Mouse (Mus musculus): ENCODE measurements around the gene Rpp21.

Rpp21 gene

GRCm38 (mm10) chr17:36257969-36258368 is at the start of gene Rpp21:
Gene Rpp21, minus strand, starts transcription at chr17:36258069.
- no peak for DNase-seq (ENCODE audit: low spot score)

GRCm38 (mm10) chr17:36286390-36286789 is 28.5 kb upstream of the Rpp21 start, which contains the start of gene H2-M10.2:
Gene H2-M10.2, minus strand, starts transcription at chr17:36286490.
- DNase-seq (ENCODE audit: low spot score), result no peak

- DNase-seq (ENCODE audit: low spot score), result no peak
These were observed 23.8 kb upstream of the Rpp21 start for GRCm38 (mm10) chr17:36281521-36282245.

- DNase-seq (ENCODE audit: low spot score), result no peak
These were observed 16.9 kb upstream of the Rpp21 start for GRCm38 (mm10) chr17:36274776-36275175.

- DNase-seq (ENCODE audit: low spot score), result no peak
These were observed 15.9 kb upstream of the Rpp21 start for GRCm38 (mm10) chr17:36273796-36274195.

- no peak for DNase-seq (ENCODE audit: low spot score)
These were observed 14.9 kb upstream of the Rpp21 start for GRCm38 (mm10) chr17:36272643-36273366.

- DNase-seq (ENCODE audit: low spot score), result peak; percentile 81
These were observed 13.9 kb upstream of the Rpp21 start, which contains the start of gene Trim39 for GRCm38 (mm10) chr17:36271586-36272256. Gene Trim39, minus strand, starts transcription at chr17:36272247.

GRCm38 (mm10) chr17:36270956-36271585 is 13.2 kb upstream of the Rpp21 start:
- peak; percentile 85 for DNase-seq (ENCODE audit: low spot score)

- DNase-seq (ENCODE audit: low spot score), result peak; percentile 30
These were observed 8.0 kb upstream of the Rpp21 start for GRCm38 (mm10) chr17:36265834-36266233.

GRCm38 (mm10) chr17:36264273-36264925 is 6.5 kb upstream of the Rpp21 start:
- DNase-seq (ENCODE audit: low spot score), result no peak

GRCm38 (mm10) chr17:36261511-36262166 is 3.8 kb upstream of the Rpp21 start:
- no peak for DNase-seq (ENCODE audit: low spot score)

GRCm38 (mm10) chr17:36257241-36257947 is 475 bp downstream of the Rpp21 start:
- peak; percentile 74 for DNase-seq (ENCODE audit: low spot score)

- no peak for DNase-seq (ENCODE audit: low spot score)
These were observed 4.7 kb downstream of the Rpp21 start for GRCm38 (mm10) chr17:36253087-36253600.

- peak; percentile 26 for DNase-seq (ENCODE audit: low spot score)
These were observed 5.5 kb downstream of the Rpp21 start for GRCm38 (mm10) chr17:36252250-36252876.

- no peak for DNase-seq (ENCODE audit: low spot score)
These were observed 9.0 kb downstream of the Rpp21 start for GRCm38 (mm10) chr17:36248886-36249285.

- DNase-seq (ENCODE audit: low spot score), result no peak
These were observed 12.1 kb downstream of the Rpp21 start for GRCm38 (mm10) chr17:36245741-36246140.

- DNase-seq (ENCODE audit: low spot score), result no peak
These were observed 13.8 kb downstream of the Rpp21 start for GRCm38 (mm10) chr17:36244031-36244430.

- DNase-seq (ENCODE audit: low spot score), result no peak
These were observed 17.1 kb downstream of the Rpp21 start for GRCm38 (mm10) chr17:36240637-36241213.

- peak; percentile 39 for DNase-seq (ENCODE audit: low spot score)
These were observed 20.4 kb downstream of the Rpp21 start for GRCm38 (mm10) chr17:36237321-36237921.
